Mouse (Mus musculus) mesoderm, embryonic 11.5 days (tissue): ENCODE data around the gene 1810037I17Rik.
A peak's percentile ranks its signal among the peaks of the same experiment; 100 is the strongest.

ENCODE experiments used
- DNase-seq: peaks from one replicate; pipeline ENCODE4 v3.0.0-alpha.2; 2012; ENCODE audit warnings: low read depth, low spot score

The 1810037I17Rik gene

GRCm38 (mm10) chr3:122924009-122924914, at the start of gene 1810037I17Rik:
Gene 1810037I17Rik, plus strand, starts transcription at chr3:122924203.
- DNase-seq: peak; percentile 97

- no peak for DNase-seq
These were observed 47.1 kb upstream of the 1810037I17Rik start for GRCm38 (mm10) chr3:122876870-122877269.

- no peak for DNase-seq
These were observed 46.5 kb upstream of the 1810037I17Rik start for GRCm38 (mm10) chr3:122877543-122877942.

GRCm38 (mm10) chr3:122878705-122879315, 45.2 kb upstream of the 1810037I17Rik start:
- no peak for DNase-seq

- DNase-seq: no peak
These were observed 36.3 kb upstream of the 1810037I17Rik start for GRCm38 (mm10) chr3:122887505-122888301.

GRCm38 (mm10) chr3:122888371-122888819, 35.6 kb upstream of the 1810037I17Rik start:
- DNase-seq: no peak

GRCm38 (mm10) chr3:122894772-122895171, 29.2 kb upstream of the 1810037I17Rik start, which contains the start of gene Fabp2:
Gene Fabp2, plus strand, starts transcription at chr3:122895072.
- DNase-seq: no peak

- no peak for DNase-seq
These were observed 28.7 kb upstream of the 1810037I17Rik start for GRCm38 (mm10) chr3:122895189-122895731.

GRCm38 (mm10) chr3:122898254-122898653, 25.7 kb upstream of the 1810037I17Rik start:
- DNase-seq: no peak

GRCm38 (mm10) chr3:122903746-122904433, 20.1 kb upstream of the 1810037I17Rik start:
- DNase-seq: peak; percentile 77

GRCm38 (mm10) chr3:122907841-122908240, 16.2 kb upstream of the 1810037I17Rik start:
- DNase-seq: no peak

- DNase-seq: no peak
These were observed 8.5 kb upstream of the 1810037I17Rik start for GRCm38 (mm10) chr3:122915493-122915892.

GRCm38 (mm10) chr3:122916191-122916680, 7.8 kb upstream of the 1810037I17Rik start:
- DNase-seq: no peak

- DNase-seq: no peak
These were observed 5.3 kb upstream of the 1810037I17Rik start for GRCm38 (mm10) chr3:122918672-122919071.

GRCm38 (mm10) chr3:122919260-122919659, 4.7 kb upstream of the 1810037I17Rik start, which contains the start of gene Gm10959:
Gene Gm10959, minus strand, starts transcription at chr3:122919360.
- DNase-seq: no peak

GRCm38 (mm10) chr3:122920572-122921435, 3.2 kb upstream of the 1810037I17Rik start:
- DNase-seq: no peak

- no peak for DNase-seq
These were observed 2.1 kb upstream of the 1810037I17Rik start for GRCm38 (mm10) chr3:122921676-122922527.

GRCm38 (mm10) chr3:122923147-122923546, 856 bp upstream of the 1810037I17Rik start:
- no peak for DNase-seq

- no peak for DNase-seq
These were observed 5.7 kb downstream of the 1810037I17Rik start for GRCm38 (mm10) chr3:122929723-122930122.
